Mouse (Mus musculus): Measurements from ENCODE around the gene Apon.
"Not testable (repeated sequence)": the region's sequence is repeated elsewhere in the genome, so short reads cannot be mapped to it uniquely, and the experiment has no call there.

Apon gene

DNA sequence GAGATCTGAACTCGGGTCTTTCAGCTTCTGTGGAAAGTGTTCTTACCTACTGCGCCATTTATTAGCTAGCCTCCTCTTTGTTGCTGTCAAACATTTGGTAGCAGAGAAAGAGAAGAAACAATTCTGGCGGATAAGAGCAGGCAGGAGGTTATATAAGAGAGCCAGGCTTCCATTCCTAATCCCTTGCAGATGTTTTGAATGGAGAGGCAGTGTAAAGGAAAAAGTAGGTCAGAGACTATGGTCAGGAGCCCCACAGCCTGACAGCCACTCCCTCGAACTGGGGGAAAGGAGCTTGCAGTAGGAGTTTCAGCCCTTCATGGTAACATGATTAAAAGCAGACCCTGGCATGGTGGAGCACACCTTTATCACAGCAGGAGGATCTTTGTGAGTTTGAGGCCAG lies 17.6 kb upstream of the Apon start:
- DNase-seq: no peak

- DNase-seq: peak; percentile 12
These were observed 16.0 kb upstream of the Apon start for GRCm38 (mm10) chr10:128237807-128238480.

DNA sequence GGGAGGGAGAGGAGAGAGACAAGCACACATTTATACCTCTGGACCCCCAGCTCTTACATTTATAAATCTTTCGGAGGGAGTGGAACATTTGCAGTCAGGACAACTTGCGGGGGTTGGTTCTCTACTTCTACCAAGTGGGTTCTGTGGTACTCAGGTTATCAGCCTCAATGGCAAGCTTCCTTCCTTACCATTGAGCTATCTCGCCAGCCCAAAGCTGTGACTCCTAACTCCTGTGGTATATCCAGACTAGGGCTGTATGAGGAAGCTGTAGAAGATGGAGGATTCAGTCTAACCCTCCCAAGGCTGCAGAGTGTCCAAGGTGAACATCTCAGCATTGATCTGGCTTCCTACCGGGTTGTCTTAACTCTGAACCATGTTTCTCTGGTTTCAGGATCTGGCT lies 14.8 kb upstream of the Apon start:
- no peak for DNase-seq

DNA sequence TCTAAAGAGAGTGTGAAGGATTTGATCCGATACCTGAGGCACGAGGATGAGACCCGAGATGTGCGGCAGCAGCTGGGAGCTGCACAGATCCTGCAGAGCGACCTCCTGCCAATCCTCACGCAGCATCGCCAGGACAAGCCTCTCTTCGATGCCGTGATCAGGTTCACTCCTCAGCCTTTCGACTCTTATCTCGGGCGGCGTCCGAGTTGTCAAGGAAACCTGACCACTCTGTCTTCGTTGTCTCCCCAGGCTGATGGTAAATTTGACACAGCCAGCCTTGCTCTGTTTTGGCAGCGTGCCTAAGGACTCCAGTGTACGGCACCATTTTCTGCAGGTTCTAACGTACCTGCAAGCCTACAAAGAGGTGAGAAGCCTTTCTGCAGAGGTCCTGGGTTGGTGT lies 13.8 kb upstream of the Apon start:
- DNase-seq: no peak

- DNase-seq: no peak
These were observed 10.6 kb upstream of the Apon start for GRCm38 (mm10) chr10:128243252-128243651.

DNA sequence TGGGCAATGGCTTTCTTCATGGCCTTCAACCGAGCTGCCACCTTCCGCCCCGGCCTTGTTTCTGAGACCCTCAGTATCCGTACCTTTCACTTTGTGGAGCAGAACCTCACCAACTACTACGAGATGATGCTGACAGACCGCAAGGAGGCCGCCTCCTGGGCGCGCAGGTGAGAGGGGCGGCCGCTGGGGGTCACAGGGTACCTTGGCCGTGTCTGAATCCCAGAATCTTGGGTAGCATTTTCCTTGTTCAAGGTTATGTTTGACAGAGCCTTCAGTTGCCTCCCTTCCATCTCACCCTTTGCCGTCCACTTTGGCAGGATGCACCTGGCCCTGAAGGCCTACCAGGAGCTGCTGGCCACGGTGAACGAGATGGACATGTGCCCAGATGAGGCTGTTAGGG lies 9.8 kb upstream of the Apon start:
- DNase-seq: no peak

GRCm38 (mm10) chr10:128247020-128247732 lies 6.7 kb upstream of the Apon start:
- no peak for DNase-seq

DNA sequence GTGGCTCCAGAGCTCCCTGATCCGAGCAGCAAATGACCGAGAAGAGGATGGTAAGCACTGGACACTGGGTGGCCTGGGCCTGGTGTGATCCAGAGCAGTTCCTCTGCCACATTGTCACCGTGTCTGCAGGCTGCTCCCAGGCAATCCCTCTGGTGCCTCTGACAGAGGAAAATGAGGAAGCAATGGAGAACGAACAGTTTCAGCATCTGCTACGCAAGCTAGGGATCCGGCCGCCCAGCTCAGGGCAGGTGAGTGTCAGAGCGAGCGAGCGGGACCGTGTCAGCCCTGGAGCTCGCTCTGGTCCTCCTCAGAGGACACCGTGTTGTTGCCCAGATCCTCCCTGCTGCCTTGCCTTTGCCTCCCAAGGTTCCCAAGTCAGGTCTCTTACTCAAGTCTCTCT lies 3.3 kb upstream of the Apon start:
- DNase-seq: no peak

DNA sequence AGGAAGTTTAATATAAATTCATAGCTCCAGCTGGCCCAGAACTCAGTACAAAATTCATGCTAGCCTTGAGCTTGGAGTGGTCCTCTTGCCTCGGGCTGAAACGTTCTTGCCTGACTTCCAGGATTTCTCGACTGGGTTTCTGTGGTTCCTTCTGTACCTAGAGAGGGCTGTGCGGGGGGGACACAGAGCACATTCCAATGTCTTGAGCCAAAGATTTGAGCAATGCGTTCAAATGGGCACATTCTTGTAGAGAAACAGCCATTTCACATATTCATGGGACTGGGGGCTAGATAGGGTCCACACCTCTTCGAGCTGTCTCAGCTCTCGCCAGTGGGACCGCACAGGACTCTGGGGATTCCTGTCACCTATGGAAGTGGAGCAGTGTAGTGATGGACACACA lies 2.0 kb downstream of the Apon start:
- no peak for DNase-seq

DNA sequence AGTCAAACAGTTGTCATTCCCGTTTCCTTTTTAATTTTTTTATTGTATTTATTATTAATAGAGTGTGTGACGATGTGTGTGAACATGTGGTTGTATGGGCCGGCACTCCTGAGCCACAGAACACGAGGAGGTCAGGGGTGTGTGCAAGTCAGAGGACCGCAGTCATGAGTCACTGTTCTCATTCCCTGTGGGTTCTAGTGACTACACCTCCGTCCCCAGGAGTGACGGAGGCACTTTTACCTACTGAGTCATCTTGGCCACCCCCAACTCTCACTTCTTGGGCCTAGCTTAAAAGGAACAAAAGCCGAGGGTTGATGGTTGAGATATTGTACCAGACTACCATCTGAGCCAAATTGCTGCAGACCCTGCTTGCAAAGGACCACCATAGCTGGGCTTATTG lies 2.4 kb downstream of the Apon start:
- DNase-seq: no peak

DNA sequence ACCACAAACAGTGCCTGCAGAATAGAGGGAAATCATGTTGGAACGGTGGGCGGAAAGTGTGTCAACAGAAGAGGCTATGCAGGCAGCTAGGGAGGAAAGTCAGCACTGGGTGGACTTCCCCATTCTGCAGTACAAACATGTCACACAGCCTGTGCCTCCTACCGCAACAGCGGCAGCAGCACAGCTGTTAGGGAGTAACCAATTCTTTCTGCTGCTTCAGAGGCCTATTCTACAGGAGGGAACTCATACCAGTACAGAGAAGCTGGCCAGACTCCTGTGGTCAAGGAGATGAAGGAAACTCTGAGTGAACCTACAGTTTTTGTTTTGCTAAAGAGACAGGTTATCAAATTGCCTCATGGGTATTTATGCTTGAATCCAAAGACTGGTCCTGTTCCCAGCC lies 5.1 kb downstream of the Apon start:
- peak; percentile 37 for DNase-seq

GRCm38 (mm10) chr10:128259946-128260345 lies 6.0 kb downstream of the Apon start:
- DNase-seq: peak; percentile 25

GRCm38 (mm10) chr10:128260376-128260775 lies 6.5 kb downstream of the Apon start:
- DNase-seq: not testable (repeated sequence)

DNA sequence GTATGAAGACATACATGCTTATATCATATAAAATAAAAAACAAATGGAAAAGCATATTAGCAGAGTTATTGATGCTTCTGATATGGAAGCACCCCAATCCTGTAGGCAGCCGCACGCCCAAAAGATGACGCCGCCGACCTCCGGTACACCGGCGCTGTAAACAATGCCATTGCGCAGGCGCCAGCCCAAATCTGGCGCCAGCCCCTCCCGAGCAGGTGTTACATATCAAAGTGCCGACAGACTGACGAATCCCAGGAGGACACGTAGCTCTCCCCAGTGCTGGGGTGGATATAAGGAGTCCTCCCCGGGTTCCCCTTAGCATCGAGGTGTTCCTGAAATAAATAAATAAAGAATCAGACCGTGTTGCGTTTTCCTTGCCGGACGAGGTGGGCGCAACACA lies 8.4 kb downstream of the Apon start:
- DNase-seq: no peak

- no peak for DNase-seq
These were observed 9.8 kb downstream of the Apon start for GRCm38 (mm10) chr10:128263393-128264310.

DNA sequence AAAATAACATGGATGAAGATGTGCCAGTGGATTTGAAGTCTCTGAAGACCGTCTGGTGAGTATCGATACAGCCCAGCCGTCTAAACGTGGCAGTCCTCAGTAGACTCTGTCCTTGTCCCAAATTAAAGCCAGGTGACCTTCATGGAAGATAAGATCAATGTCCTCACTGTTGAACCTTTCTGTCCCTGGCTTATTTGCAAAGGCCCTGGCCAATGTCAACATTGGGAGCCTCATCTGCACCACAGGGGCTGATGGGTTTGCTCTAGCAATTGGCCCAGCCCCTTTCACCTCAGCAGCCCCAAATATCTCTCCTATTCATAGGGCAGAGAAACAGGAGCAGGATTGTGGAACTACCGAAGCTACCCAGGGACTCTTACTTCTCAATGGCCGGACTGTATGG lies 14.5 kb downstream of the Apon start, which contains the start of gene Apof:
Gene Apof (plus strand): TSS at position 301 of the 400 bp plus-strand sequence.
- DNase-seq: no peak

- DNase-seq: no peak
These were observed 15.5 kb downstream of the Apon start for GRCm38 (mm10) chr10:128269206-128269910.

- DNase-seq: peak; percentile 95
These were observed 16.5 kb downstream of the Apon start, which contains the start of gene Stat2 for GRCm38 (mm10) chr10:128270287-128270841. TSS of gene Stat2 (plus strand) at chr10:128270559.

GRCm38 (mm10) chr10:128270866-128271265 lies 17.0 kb downstream of the Apon start:
- no peak for DNase-seq

DNA sequence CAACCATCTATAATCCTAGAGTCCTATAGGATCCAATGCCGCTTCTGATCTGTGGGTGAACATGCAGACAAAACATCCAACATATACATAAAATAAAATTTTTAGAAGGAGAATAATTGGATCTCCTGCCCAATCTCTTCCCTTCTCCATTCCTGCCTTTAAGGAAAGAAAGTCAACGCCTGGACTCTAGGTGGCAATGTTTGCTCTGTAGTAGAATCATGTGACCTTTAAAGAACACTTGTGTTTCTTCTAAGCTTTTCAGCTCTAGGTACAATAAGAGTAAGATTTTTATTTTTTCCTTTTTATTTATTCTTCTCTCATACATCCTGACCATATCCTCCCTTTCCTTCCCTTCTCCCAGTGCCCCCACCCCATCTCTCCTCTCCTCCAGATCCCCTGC lies 18.0 kb downstream of the Apon start:
- no peak for DNase-seq

GRCm38 (mm10) chr10:128272819-128273439 lies 19.0 kb downstream of the Apon start:
- not testable (repeated sequence) for DNase-seq

DNA sequence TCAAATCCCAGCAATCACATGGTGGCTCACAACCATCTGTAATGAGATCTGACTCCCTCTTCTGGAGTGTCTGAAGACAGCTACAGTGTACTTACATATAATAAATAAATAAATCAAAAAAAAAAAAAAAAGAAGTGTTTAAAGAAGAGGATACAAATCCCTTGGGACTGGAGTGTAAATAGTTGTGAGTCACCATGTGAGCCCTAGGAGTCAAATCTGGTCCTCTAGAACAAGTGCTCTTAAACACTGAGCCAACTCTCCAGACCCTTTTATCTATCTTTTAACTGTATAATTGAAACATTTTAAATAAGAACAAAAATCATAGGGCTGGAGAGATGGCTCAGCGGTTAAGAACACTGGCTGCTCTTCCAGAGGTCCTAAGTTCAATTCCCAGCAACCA lies 21.5 kb downstream of the Apon start:
- not testable (repeated sequence) for DNase-seq
